Mouse (Mus musculus): ENCODE data around the gene Ak5. TPM values are rescaled to one million over a fixed set of nuclear protein-coding genes. Genes with fewer than 3 reads are reported as not detected.

Ak5 gene
- polyA plus RNA-seq (2014; fragmentation: Illumina TruSeq; extraction: RNeasy Lipid Tissue Mini Kit (QIAGEN cat#74804); ENCODE audit: low read depth, low replicate concordance), result 1.2 TPM

GRCm38 (mm10) chr3:152668239-152668638 lies at the start of gene Ak5:
TSS of gene Ak5 (minus strand) at chr3:152668360.

GRCm38 (mm10) chr3:152713991-152714902 lies 46.1 kb upstream of the Ak5 start, which contains the start of gene Pigk:
TSS of gene Pigk (plus strand) at chr3:152714100.

Other genes starting within 250 kb of the Ak5 start
- 50.0 TPM for gene Pigk, start 45.7 kb upstream of the Ak5 start, polyA plus RNA-seq (2014; fragmentation: Illumina TruSeq; extraction: RNeasy Lipid Tissue Mini Kit (QIAGEN cat#74804); ENCODE audit: low read depth, low replicate concordance)